Mouse (Mus musculus) heart, adult 2 months (tissue): ENCODE measurements around the gene Hoxb7.

ENCODE experiments used
- CTCF ChIP-seq: fragments of 200-600 bp; IDR thresholded peaks from 2 replicates; pipeline ENCODE4 v1.8.1; 2022; ENCODE audit warnings: antibody characterized with exemption, mild to moderate bottlenecking, moderate library complexity
- EP300 ChIP-seq: fragments of 200-500 bp; IDR thresholded peaks from 2 replicates; pipeline ENCODE4 v1.6.1; 2011; ENCODE audit warnings: low read depth, low read length, control low read depth; ENCODE audit not compliant: insufficient read depth
- POLR2A ChIP-seq: fragments of 200-500 bp; IDR thresholded peaks from 2 replicates; pipeline ENCODE4 v1.6.1; 2011; ENCODE audit warnings: mild to moderate bottlenecking, low read depth, low read length, control low read depth; ENCODE audit not compliant: insufficient read depth

GRCm38 (mm10) chr11:96284774-96285734, 1.4 kb upstream of the Hoxb7 start:
- TF ChIP-seq POLR2A (no peak), CTCF (no peak), EP300 (no peak)
